Mouse (Mus musculus) hindbrain, embryonic 11.5 days (tissue): ENCODE measurements around the gene Galnt12. TPM values are rescaled to one million over a fixed set of nuclear protein-coding genes. Genes with fewer than 3 reads are reported as not detected.

Experiments used
- ATAC-seq: fragments of 200-750 bp; cut with Nextera tagmentation; 2 replicates; pipeline ENCODE4 v1.8.0; 2017; ENCODE audit warnings: mild to moderate bottlenecking, moderate TSS enrichment, moderate library complexity; ENCODE audit not compliant: low FRiP score
- DNase-seq: peaks from one replicate; pipeline ENCODE4 v3.0.0-alpha.2; 2015; ENCODE audit warnings: low spot score
- H3K27ac ChIP-seq: fragments of 300-500 bp; sonication (generic); 2 replicates; pipeline ENCODE4 v1.5.1; 2014; ENCODE audit warnings: mild to moderate bottlenecking, low read depth, low read length
- H3K27me3 ChIP-seq: fragments of 300-500 bp; sonication (generic); 2 replicates; pipeline ENCODE4 v1.6.1; 2014; ENCODE audit warnings: mild to moderate bottlenecking, low read length, moderate library complexity, mixed read lengths; ENCODE audit not compliant: control insufficient read depth, insufficient read depth
- H3K36me3 ChIP-seq: fragments of 300-500 bp; sonication (generic); 2 replicates; pipeline ENCODE4 v1.6.1; 2014; ENCODE audit warnings: mild to moderate bottlenecking, low read length, moderate library complexity, mixed read lengths; ENCODE audit not compliant: control insufficient read depth, insufficient read depth
- H3K4me1 ChIP-seq: fragments of 300-500 bp; sonication (generic); replicated peaks from 2 replicates; pipeline ENCODE4 v1.6.1; 2014; ENCODE audit warnings: low read length, mixed read lengths; ENCODE audit not compliant: control insufficient read depth, insufficient read depth
- H3K4me2 ChIP-seq: fragments of 300-500 bp; sonication (generic); replicated peaks from 2 replicates; pipeline ENCODE4 v1.6.1; 2014; ENCODE audit warnings: mild to moderate bottlenecking, low read depth, low read length
- H3K4me3 ChIP-seq: fragments of 300-500 bp; sonication (generic); 2 replicates; pipeline ENCODE4 v1.5.1; 2014; ENCODE audit warnings: low read depth, low read length
- H3K9ac ChIP-seq: fragments of 300-500 bp; sonication (generic); 2 replicates; pipeline ENCODE4 v1.6.1; 2014; ENCODE audit warnings: low read depth, low read length
- H3K9me3 ChIP-seq: fragments of 300-500 bp; sonication (generic); 2 replicates; pipeline ENCODE4 v1.6.1; 2016; ENCODE audit warnings: low read length; ENCODE audit not compliant: control insufficient read depth
- WGBS: fragments of 180-500 bp; shearing (Covaris S2); extraction: QIAGEN DNeasy Blood & Tissue Kit; methylation state at CpG from one replicate; pipeline ENCODE4 v1.1.7; 2014; 5-methylcytosine and 5-hydroxymethylcytosine counted together
- polyA plus RNA-seq: library from polyadenylated mRNA; unstranded; fragments of >200 nt; fragmentation: Nextera tagmentation; extraction: Ambion mirVana; gene quantifications from 2 replicates; pipeline ENCODE4 v1.2.1, GENCODE M21; 2014

Galnt12 gene
- polyA plus RNA-seq, 1 experiment from 2014 or later = 2.8 TPM

- DNase-seq (no peak), ATAC-seq (no peak)
- Histone ChIP-seq H3K4me3 (no peak overlapping the region), H3K4me2 (no peak overlapping the region), H3K4me1 (no peaks in the 10 kb centered on the region), H3K9ac (no peak overlapping the region), H3K36me3 (no peaks in the 10 kb centered on the region), H3K27ac (no peak overlapping the region), H3K27me3 (no peaks in the 10 kb centered on the region), H3K9me3 (no peaks in the 10 kb centered on the region)
- WGBS = 83% methylated on average over 8 of the region's 8 CpGs
These were observed 60.0 kb downstream of the Galnt12 start for GRCm38 (mm10) chr4:47151553-47152183.

GRCm38 (mm10) chr4:47161103-47161755 lies 69.5 kb downstream of the Galnt12 start:
- H3K27me3 ChIP-seq = no peaks in the 10 kb centered on the region
- H3K27ac ChIP-seq = no peak overlapping the region
- DNase-seq (peak; percentile 53), ATAC-seq (peak; percentile 70; the same call in 1 of the 2 replicates)
- no peak overlapping the region for H3K4me2 ChIP-seq
- no peak overlapping the region for H3K4me3 ChIP-seq
- no peaks in the 10 kb centered on the region for H3K36me3 ChIP-seq
- WGBS = 22% methylated on average over 3 of the region's 4 CpGs
- H3K4me1 ChIP-seq = 0 out of 2 replicates have a peak, but pooled peaks cover 2% of the 10 kb centered on the region
- no peak overlapping the region for H3K9ac ChIP-seq
- no peaks in the 10 kb centered on the region for H3K9me3 ChIP-seq

- no peak overlapping the region for H3K4me3 ChIP-seq
- DNase-seq = peak; percentile 10
- WGBS = 67% methylated on average over 12 of the region's 12 CpGs
- no peaks in the 10 kb centered on the region for H3K9me3 ChIP-seq
- H3K4me1 ChIP-seq = 0 out of 2 replicates have a peak, but pooled peaks cover 2% of the 10 kb centered on the region
- no peak overlapping the region for H3K27ac ChIP-seq
- no peak for ATAC-seq
- H3K9ac ChIP-seq = no peak overlapping the region
- no peaks in the 10 kb centered on the region for H3K36me3 ChIP-seq
- H3K27me3 ChIP-seq = no peaks in the 10 kb centered on the region
- no peak overlapping the region for H3K4me2 ChIP-seq
These were observed 70.3 kb downstream of the Galnt12 start for GRCm38 (mm10) chr4:47161756-47162587.

GRCm38 (mm10) chr4:47172314-47172713 lies 80.6 kb downstream of the Galnt12 start:
- no peak overlapping the region for H3K9ac ChIP-seq
- DNase-seq (no peak), ATAC-seq (no peak)
- no peak overlapping the region for H3K4me2 ChIP-seq
- H3K4me1 ChIP-seq = no peaks in the 10 kb centered on the region
- H3K4me3 ChIP-seq = no peak overlapping the region
- H3K9me3 ChIP-seq = no peaks in the 10 kb centered on the region
- 48% methylated on average over 1 of the region's 1 CpGs for WGBS
- H3K27me3 ChIP-seq = no peaks in the 10 kb centered on the region
- no peak overlapping the region for H3K27ac ChIP-seq
- no peaks in the 10 kb centered on the region for H3K36me3 ChIP-seq

Other genes with a start within 250 kb of the Galnt12 start
- 0.54 and 0.71 TPM in 2 replicates for gene Gabbr2, start 100.0 kb upstream of the Galnt12 start, polyA plus RNA-seq
- 2.6 and 2.9 TPM in 2 replicates for gene Anks6, start 34.5 kb upstream of the Galnt12 start, polyA plus RNA-seq
- 4.6 and 5.9 TPM in 2 replicates for gene Col15a1, start 116.3 kb downstream of the Galnt12 start, polyA plus RNA-seq